Mouse (Mus musculus) urinary bladder, adult 18-20 months (tissue): ENCODE results near the gene Vegfa.
"Not testable (repeated sequence)": the region's sequence is repeated elsewhere in the genome, so short reads cannot be mapped to it uniquely, and the experiment has no call there.

Experiments used
- DNase-seq, 2 experiments: peaks; one replicate each; pipeline ENCODE4 v3.0.0; 2022; ENCODE audit warnings: low spot score in 2 of 2, mixed read lengths in 2 of 2

Vegfa gene

GRCm38 (mm10) chr17:45996921-45997444 is 35.2 kb downstream of the Vegfa start:
- no peak for DNase-seq

GRCm38 (mm10) chr17:45994281-45994817 is 37.8 kb downstream of the Vegfa start:
- DNase-seq, result no peak

GRCm38 (mm10) chr17:45986915-45987314 is 45.3 kb downstream of the Vegfa start:
- DNase-seq, result no peak

GRCm38 (mm10) chr17:45986374-45986773 is 45.8 kb downstream of the Vegfa start:
- DNase-seq, result no peak

GRCm38 (mm10) chr17:45983185-45983584 is 49.0 kb downstream of the Vegfa start:
- DNase-seq, result not testable (repeated sequence)

DNA sequence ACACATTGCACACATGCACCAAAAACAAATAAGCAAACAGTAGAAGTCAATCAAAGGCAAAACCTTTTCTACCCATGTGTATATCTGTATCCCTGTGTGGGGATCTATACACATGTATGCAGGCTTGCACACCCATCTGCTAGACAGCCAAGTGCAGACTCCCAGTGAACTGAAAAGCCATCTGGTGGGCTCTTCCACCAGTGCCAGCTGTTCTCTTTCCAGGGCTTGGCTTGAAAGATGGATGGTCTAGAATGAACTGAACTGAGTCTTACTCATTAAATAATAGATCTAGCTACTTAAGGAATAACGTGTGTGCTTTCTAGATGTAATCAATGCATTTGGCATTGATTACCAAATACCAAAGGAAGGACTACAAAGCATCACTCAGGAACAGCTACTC is 50.3 kb downstream of the Vegfa start:
- no peak for DNase-seq

- no peak for DNase-seq
Measured at GRCm38 (mm10) chr17:45979025-45979805, 53.0 kb downstream of the Vegfa start.

DNA sequence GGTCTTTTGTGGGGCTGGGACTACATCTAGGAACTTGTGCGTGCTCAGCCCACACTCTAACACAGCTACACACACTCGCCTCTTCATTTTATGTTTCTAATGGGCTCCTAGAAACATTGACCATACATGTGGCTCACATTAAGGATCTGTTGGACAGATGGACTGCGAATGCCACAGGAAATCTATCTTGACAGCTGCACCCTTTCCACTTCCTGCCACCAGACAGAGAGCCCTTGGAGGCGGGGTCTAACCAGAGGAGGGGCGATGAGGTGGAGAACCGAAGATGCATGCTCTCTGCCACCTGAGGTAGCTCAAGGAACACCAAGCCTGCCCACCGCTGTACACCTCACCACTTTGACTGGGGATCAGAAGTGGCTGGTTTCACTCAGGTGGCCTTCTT is 57.7 kb downstream of the Vegfa start:
- no peak for DNase-seq

- no peak for DNase-seq
Measured at GRCm38 (mm10) chr17:45973214-45973613, 59.0 kb downstream of the Vegfa start.

DNA sequence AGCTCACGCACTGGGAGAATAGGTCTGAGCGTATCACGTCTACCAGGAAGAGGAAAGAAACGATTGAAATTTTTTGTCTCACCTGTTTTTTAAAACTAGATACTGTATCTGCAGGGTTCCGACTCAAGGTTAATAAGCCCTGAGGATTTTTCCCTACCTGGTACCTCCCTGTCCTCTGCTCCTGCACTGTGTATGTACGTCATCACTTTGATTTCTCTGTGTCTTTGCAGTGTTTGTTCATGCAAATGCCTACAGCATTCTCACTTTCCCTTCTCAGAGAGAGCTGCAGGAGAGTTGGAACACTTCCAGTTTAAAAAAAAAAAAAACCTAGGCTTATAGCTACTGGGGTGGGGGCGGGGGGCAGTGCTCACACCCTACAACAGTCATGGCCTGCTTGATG is 59.8 kb downstream of the Vegfa start:
- no peak for DNase-seq

GRCm38 (mm10) chr17:45971800-45972199 is 60.4 kb downstream of the Vegfa start:
- no peak for DNase-seq

- no peak for DNase-seq
Measured at GRCm38 (mm10) chr17:45970741-45971550, 61.2 kb downstream of the Vegfa start.

- DNase-seq, result no peak
Measured at GRCm38 (mm10) chr17:45969596-45969995, 62.6 kb downstream of the Vegfa start.

GRCm38 (mm10) chr17:45968341-45968740 is 63.8 kb downstream of the Vegfa start:
- no peak for DNase-seq
